13 mouse cellular contexts compared by ENCODE assay signal in genomic region chr9:90697279-90698000, GRCm38 (mm10).
DNase-seq lines count a peak whose midpoint lies in the region; ATAC-seq and TF ChIP-seq lines count a peak whose summit lies in the region.
"Had no signal": no experiment of that assay in that cellular context is flagged by ENCODE, and none has a peak within 500 bp of the region (broad histone marks: within the 10 kb centered on the region; RNA-seq: fewer than 3 reads in every experiment).

No protein-coding gene starts in this region.

- TF ChIP-seq POLR2A in lung, adult 2 months (IDR thresholded peaks at IDR 0.05; ENCODE audit: borderline replicate concordance, extremely low read depth, low read depth, low read length): no peak

- H3K9ac ChIP-seq in forebrain, embryonic 15.5 days (replicated peaks): no peak overlapping the region
- H3K9ac ChIP-seq in midbrain, embryonic 13.5 days (replicated peaks): peak overlapping the region; percentile 49
- no peak overlapping the region for H3K9ac ChIP-seq in stomach, postnatal 0 days (ENCODE audit: low read length)
- H3K9ac ChIP-seq: liver, embryonic 13.5 days had no signal

- H3K36me3 ChIP-seq in forebrain, embryonic 15.5 days: no peaks in the 10 kb centered on the region
- no peaks in the 10 kb centered on the region for H3K36me3 ChIP-seq in midbrain, embryonic 13.5 days
- H3K36me3 ChIP-seq in stomach, postnatal 0 days (ENCODE audit: control insufficient read depth, insufficient read depth, low read length): no peaks in the 10 kb centered on the region
- H3K36me3 ChIP-seq: liver, embryonic 13.5 days had no signal

- H3K27ac ChIP-seq in forebrain, embryonic 15.5 days (replicated peaks): peak overlapping the region; percentile 63
- H3K27ac ChIP-seq in midbrain, embryonic 13.5 days: peak overlapping the region; percentile 74
- no peak overlapping the region for H3K27ac ChIP-seq in stomach, postnatal 0 days (replicated peaks)
- H3K27ac ChIP-seq: heart, adult 2 months; liver, embryonic 13.5 days had no signal

- TF ChIP-seq EP300 in stomach, postnatal 0 days (optimal IDR thresholded peaks at IDR 0.05): no peak

- H3K4me2 ChIP-seq in forebrain, embryonic 15.5 days (replicated peaks): no peak overlapping the region
- peak overlapping the region; percentile 35 for H3K4me2 ChIP-seq in midbrain, embryonic 13.5 days (replicated peaks)
- no peak overlapping the region for H3K4me2 ChIP-seq in stomach, postnatal 0 days (replicated peaks; ENCODE audit: low read depth)
- H3K4me2 ChIP-seq: liver, embryonic 13.5 days had no signal

- peaks cover 24% of the 10 kb centered on the region for H3K4me1 ChIP-seq in forebrain, embryonic 15.5 days
- peaks cover 40% of the 10 kb centered on the region for H3K4me1 ChIP-seq in midbrain, embryonic 13.5 days (replicated peaks)
- H3K4me1 ChIP-seq in lung, adult 2 months (ENCODE audit: control insufficient read depth, insufficient read depth, low read length): no peaks in the 10 kb centered on the region
- H3K4me1 ChIP-seq in stomach, postnatal 0 days (replicated peaks; ENCODE audit: control insufficient read depth, insufficient read depth): no peaks in the 10 kb centered on the region
- H3K4me1 ChIP-seq: liver, embryonic 13.5 days had no signal

- no peaks in the 10 kb centered on the region for H3K9me3 ChIP-seq in forebrain, embryonic 15.5 days
- no peaks in the 10 kb centered on the region for H3K9me3 ChIP-seq in midbrain, embryonic 13.5 days
- H3K9me3 ChIP-seq in stomach, postnatal 0 days (ENCODE audit: control insufficient read depth, low read length): no peaks in the 10 kb centered on the region
- H3K9me3 ChIP-seq: liver, embryonic 13.5 days had no signal

- no peak overlapping the region for H3K4me3 ChIP-seq in forebrain, embryonic 15.5 days
- no peak overlapping the region for H3K4me3 ChIP-seq in midbrain, embryonic 13.5 days (replicated peaks)
- no peak overlapping the region for H3K4me3 ChIP-seq in lung, adult 2 months (replicated peaks; ENCODE audit: extremely low read depth, low read depth, low read length)
- H3K4me3 ChIP-seq in stomach, postnatal 0 days (ENCODE audit: low read depth, low read length): no peak overlapping the region
- H3K4me3 ChIP-seq: heart, adult 2 months; layer of hippocampus, adult 2 months; liver, embryonic 13.5 days had no signal

- 37% methylated on average over 11 of the region's 11 CpGs for WGBS in forebrain, embryonic 15.5 days
- WGBS in midbrain, embryonic 13.5 days: 47% methylated on average over 11 of the region's 11 CpGs
- 63% methylated on average over 11 of the region's 11 CpGs for WGBS in lung, adult 2 months
- 59% methylated on average over 11 of the region's 11 CpGs for WGBS in stomach, postnatal 0 days

- H3K27me3 ChIP-seq in forebrain, embryonic 15.5 days: peaks cover 5% of the 10 kb centered on the region; the same call in 1 of the 2 replicates
- H3K27me3 ChIP-seq in midbrain, embryonic 13.5 days: peaks cover 30% of the 10 kb centered on the region
- H3K27me3 ChIP-seq in stomach, postnatal 0 days (ENCODE audit: control insufficient read depth, insufficient read depth, low read length): no peaks in the 10 kb centered on the region
- H3K27me3 ChIP-seq: liver, embryonic 13.5 days had no signal

- DNase-seq in brain, adult 2 months (ENCODE audit: low read depth, low spot score): peak; percentile 57
- peak; percentile 74 for DNase-seq in cerebellum, adult 9-10 months
- DNase-seq in lung, adult 2 months: no peak
- DNase-seq in heart, adult 11 months: no peak
- no peak for DNase-seq in stomach, postnatal 0 days (ENCODE audit: low spot score)
- DNase-seq in thymus, postnatal 14 days: no peak
- DNase-seq: heart, adult 2 months; kidney, adult 8-10 months; liver, embryonic 13.5 days; lung, postnatal 14 days had no signal

- no peak for TF ChIP-seq CTCF in lung, adult 2 months (IDR thresholded peaks at IDR 0.05; ENCODE audit: insufficient read depth, low read length)
- no peak for TF ChIP-seq CTCF in stomach, postnatal 0 days (IDR thresholded peaks at IDR 0.05; ENCODE audit: low read depth)

- ATAC-seq in forebrain, embryonic 15.5 days (replicated peaks): no peak
- ATAC-seq in midbrain, embryonic 13.5 days: no peak
- ATAC-seq in stomach, postnatal 0 days (ENCODE audit: low FRiP score, low TSS enrichment): no peak

Comparison
In these comparisons a context has a peak if more than half of its experiments do, and no peak if none do; other contexts are left out.
1. DNase-seq: peak in brain, adult 2 months (single experiment) and cerebellum, adult 9-10 months (single experiment); none in lung, adult 2 months (single experiment), heart, adult 11 months (single experiment), stomach, postnatal 0 days (single experiment) and thymus, postnatal 14 days (single experiment).